Mouse (Mus musculus): ENCODE measurements around the gene Ints6l. TPM values are rescaled to one million over a fixed set of nuclear protein-coding genes. Genes with fewer than 3 reads are reported as not detected.
A peak's percentile ranks its signal among the peaks of the same experiment; 100 is the strongest.

Ints6l gene
- total RNA-seq (2021), result 10 to 100 TPM; 22.8 to 41.0 TPM

GRCm38 (mm10) chrX:56454671-56455371 lies at the start of gene Ints6l:
Gene Ints6l, plus strand, starts transcription at chrX:56454857.
- intact Hi-C loops (cut with DNase I), result loop anchor here (10.0 kb wide), 1 partner anchor 140 kb away; the partner anchor contains the start of gene Mmgt1
- peak; percentile 73 to 75 for DNase-seq (ENCODE audit: low spot score in 2 of 2)

GRCm38 (mm10) chrX:56405482-56405881 lies 49.2 kb upstream of the Ints6l start:
- no peak for DNase-seq (ENCODE audit: low spot score in 2 of 2)
- intact Hi-C loops (cut with DNase I), result no loop called here

GRCm38 (mm10) chrX:56406128-56406527 lies 48.5 kb upstream of the Ints6l start:
- intact Hi-C loops (cut with DNase I), result no loop called here
- DNase-seq (ENCODE audit: low spot score in 2 of 2), result no peak

GRCm38 (mm10) chrX:56416277-56416676 lies 38.4 kb upstream of the Ints6l start:
- intact Hi-C loops (cut with DNase I), result no loop called here
- no peak for DNase-seq (ENCODE audit: low spot score in 2 of 2)

GRCm38 (mm10) chrX:56417541-56417940 lies 37.1 kb upstream of the Ints6l start:
- no peak for DNase-seq (ENCODE audit: low spot score in 2 of 2)
- intact Hi-C loops (cut with DNase I), result no loop called here

- no peak for DNase-seq (ENCODE audit: low spot score in 2 of 2)
- intact Hi-C loops (cut with DNase I), result no loop called here
Measured at GRCm38 (mm10) chrX:56430601-56431000, 24.1 kb upstream of the Ints6l start.

GRCm38 (mm10) chrX:56435758-56436283 lies 18.8 kb upstream of the Ints6l start:
- intact Hi-C loops (cut with DNase I), result no loop called here
- no peak for DNase-seq (ENCODE audit: low spot score in 2 of 2)

- intact Hi-C loops (cut with DNase I), result no loop called here
- DNase-seq (ENCODE audit: low spot score in 2 of 2), result no peak
Measured at GRCm38 (mm10) chrX:56446487-56447428, 7.9 kb upstream of the Ints6l start.

GRCm38 (mm10) chrX:56447524-56448015 lies 7.1 kb upstream of the Ints6l start, which contains the start of gene Gm2174:
Gene Gm2174, plus strand, starts transcription at chrX:56447965.
- intact Hi-C loops (cut with DNase I), result no loop called here
- no peak for DNase-seq (ENCODE audit: low spot score in 2 of 2)

- peak; percentile 82 to 85 for DNase-seq (ENCODE audit: low spot score in 2 of 2)
- intact Hi-C loops (cut with DNase I), result loop anchor here (10.0 kb wide), 1 partner anchor 139 kb away; the partner anchor contains the start of gene Mmgt1
Measured at GRCm38 (mm10) chrX:56455372-56456246, 952 bp downstream of the Ints6l start.

- intact Hi-C loops (cut with DNase I), result loop anchor here (10.0 kb wide), 1 partner anchor 138 kb away; the partner anchor contains the start of gene Mmgt1
- DNase-seq (ENCODE audit: low spot score in 2 of 2), result no peak
Measured at GRCm38 (mm10) chrX:56456379-56456778, 1.7 kb downstream of the Ints6l start.

- DNase-seq (ENCODE audit: low spot score in 2 of 2), result no peak
- intact Hi-C loops (cut with DNase I), result no loop called here
Measured at GRCm38 (mm10) chrX:56462020-56462933, 7.6 kb downstream of the Ints6l start.

- no peak for DNase-seq (ENCODE audit: low spot score in 2 of 2)
- intact Hi-C loops (cut with DNase I), result no loop called here
Measured at GRCm38 (mm10) chrX:56464906-56465305, 10.2 kb downstream of the Ints6l start.

GRCm38 (mm10) chrX:56467688-56468087 lies 13.0 kb downstream of the Ints6l start:
- intact Hi-C loops (cut with DNase I), result no loop called here

GRCm38 (mm10) chrX:56468422-56468821 lies 13.8 kb downstream of the Ints6l start:
- intact Hi-C loops (cut with DNase I), result no loop called here

More at GRCm38 (mm10) chrX:56467688-56468087, 13.0 kb downstream of the Ints6l start:
- no peak for DNase-seq (ENCODE audit: low spot score in 2 of 2)

GRCm38 (mm10) chrX:56474035-56474434 lies 19.4 kb downstream of the Ints6l start:
- no peak for DNase-seq (ENCODE audit: low spot score in 2 of 2)
- intact Hi-C loops (cut with DNase I), result no loop called here

More at GRCm38 (mm10) chrX:56468422-56468821, 13.8 kb downstream of the Ints6l start:
- no peak for DNase-seq (ENCODE audit: low spot score in 2 of 2)

GRCm38 (mm10) chrX:56477553-56477952 lies 22.9 kb downstream of the Ints6l start:
- intact Hi-C loops (cut with DNase I), result no loop called here
- no peak for DNase-seq (ENCODE audit: low spot score in 2 of 2)

GRCm38 (mm10) chrX:56481906-56482305 lies 27.2 kb downstream of the Ints6l start:
- no peak for DNase-seq (ENCODE audit: low spot score in 2 of 2)
- intact Hi-C loops (cut with DNase I), result no loop called here

Data from left cerebral cortex, postnatal 36 days (tissue).